Mouse (Mus musculus) adrenal gland, postnatal 0 days (tissue): ENCODE results near the gene Esyt3. TPM values are rescaled to one million over a fixed set of nuclear protein-coding genes. Genes with fewer than 3 reads are reported as not detected.

ENCODE experiments used
- polyA plus RNA-seq: library from polyadenylated mRNA; unstranded; fragments of >200 nt; fragmentation: Nextera tagmentation; extraction: Ambion mirVana; gene quantifications from 2 replicates; pipeline ENCODE4 v1.2.1, GENCODE M21; 2015

Esyt3 gene
- 0.57 and 0.66 TPM in 2 replicates for polyA plus RNA-seq

GRCm38 (mm10) chr9:99357921-99358692, at the start of gene Esyt3:
Esyt3 (minus strand) TSS chr9:99358557.

Other genes with a start within 250 kb of the Esyt3 start
- gene Pik3cb, start 217.9 kb downstream of the Esyt3 start, polyA plus RNA-seq, result 0.85 and 1.3 TPM in 2 replicates
- gene Faiml, start 121.3 kb downstream of the Esyt3 start, polyA plus RNA-seq, result not detected in 2 replicates
- gene Cep70, start 115.2 kb downstream of the Esyt3 start, polyA plus RNA-seq, result 18.6 and 18.7 TPM in 2 replicates
- 30.3 and 36.5 TPM in 2 replicates for gene Mras, start 78.8 kb upstream of the Esyt3 start, polyA plus RNA-seq
- gene Nme9, start 92.9 kb upstream of the Esyt3 start, polyA plus RNA-seq, result not detected in 2 replicates
- gene Armc8, start 210.3 kb upstream of the Esyt3 start, polyA plus RNA-seq, result 16.6 and 22.3 TPM in 2 replicates
- 19.4 and 23.9 TPM in 2 replicates for gene Dbr1, start 217.2 kb upstream of the Esyt3 start, polyA plus RNA-seq